Mouse (Mus musculus): Measurements from ENCODE around the gene Acot11.

Gene Acot11

DNA sequence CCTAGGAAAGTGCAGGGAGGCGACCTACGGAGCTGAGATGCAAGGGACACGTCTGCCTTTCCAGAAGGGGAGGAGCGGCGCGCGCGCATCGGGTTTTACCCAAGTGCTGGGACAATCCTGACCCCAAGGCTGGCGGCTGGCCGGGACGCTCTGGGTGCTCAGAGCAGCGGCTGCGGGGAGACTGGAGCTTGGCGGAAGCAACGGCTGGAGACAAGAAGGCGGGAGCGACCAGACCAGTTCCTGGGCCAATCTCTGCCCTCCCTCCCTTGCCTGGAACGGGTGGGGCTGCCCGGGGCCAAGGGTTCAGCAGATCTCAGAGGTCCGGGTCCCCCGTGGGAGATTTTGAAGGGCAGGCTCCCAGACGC lies at the start of gene Acot11:
Gene Acot11 (minus strand): TSS at position 89 of the 365 bp plus-strand sequence.
- peak in 1 of 2 experiments; percentile 20 for DNase-seq (ENCODE audit: low spot score in 2 of 2)

GRCm38 (mm10) chr4:106848290-106849092 lies 43.7 kb upstream of the Acot11 start:
- DNase-seq (ENCODE audit: low spot score in 2 of 2), result peak; percentile 63 to 86

DNA sequence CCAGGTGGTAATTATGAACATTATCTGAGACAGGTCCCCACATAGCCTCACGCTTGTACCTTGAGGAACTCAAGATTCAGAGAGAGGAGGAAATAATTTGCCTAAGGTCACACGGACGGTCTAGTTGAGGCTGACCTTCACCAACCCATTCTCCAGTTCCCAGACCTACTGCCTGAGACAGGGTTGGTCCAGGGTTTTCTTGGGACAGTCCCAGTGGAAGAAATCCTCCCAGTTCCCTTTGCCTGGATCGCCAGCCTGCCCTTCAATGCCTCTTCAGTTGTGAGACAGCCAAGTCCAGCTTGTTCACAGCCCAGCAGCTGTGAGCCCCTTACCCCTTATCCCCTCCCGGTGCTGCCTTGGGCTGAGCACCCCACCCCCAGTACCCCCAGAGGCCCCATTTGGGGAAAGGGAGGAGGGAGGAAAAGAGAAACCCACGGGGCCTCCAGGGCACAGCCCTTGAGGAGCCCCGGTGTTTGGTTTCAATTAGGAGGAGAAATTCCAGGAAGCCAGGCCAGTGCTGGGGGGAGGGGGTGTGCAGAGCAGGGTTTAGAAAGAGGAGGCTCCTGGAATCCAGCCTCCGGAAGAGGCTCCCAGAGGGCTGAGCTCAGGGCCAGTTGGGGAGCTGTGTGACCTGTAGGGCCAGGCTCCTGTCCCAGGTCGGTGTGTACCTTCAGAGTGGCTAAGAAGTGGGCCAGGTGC lies 42.9 kb upstream of the Acot11 start:
- DNase-seq (ENCODE audit: low spot score in 2 of 2), result no peak

GRCm38 (mm10) chr4:106842561-106842960 lies 37.8 kb upstream of the Acot11 start:
- DNase-seq (ENCODE audit: low spot score in 2 of 2), result no peak

GRCm38 (mm10) chr4:106841856-106842255 lies 37.1 kb upstream of the Acot11 start:
- no peak for DNase-seq (ENCODE audit: low spot score in 2 of 2)

GRCm38 (mm10) chr4:106841303-106841702 lies 36.5 kb upstream of the Acot11 start:
- no peak for DNase-seq (ENCODE audit: low spot score in 2 of 2)

DNA sequence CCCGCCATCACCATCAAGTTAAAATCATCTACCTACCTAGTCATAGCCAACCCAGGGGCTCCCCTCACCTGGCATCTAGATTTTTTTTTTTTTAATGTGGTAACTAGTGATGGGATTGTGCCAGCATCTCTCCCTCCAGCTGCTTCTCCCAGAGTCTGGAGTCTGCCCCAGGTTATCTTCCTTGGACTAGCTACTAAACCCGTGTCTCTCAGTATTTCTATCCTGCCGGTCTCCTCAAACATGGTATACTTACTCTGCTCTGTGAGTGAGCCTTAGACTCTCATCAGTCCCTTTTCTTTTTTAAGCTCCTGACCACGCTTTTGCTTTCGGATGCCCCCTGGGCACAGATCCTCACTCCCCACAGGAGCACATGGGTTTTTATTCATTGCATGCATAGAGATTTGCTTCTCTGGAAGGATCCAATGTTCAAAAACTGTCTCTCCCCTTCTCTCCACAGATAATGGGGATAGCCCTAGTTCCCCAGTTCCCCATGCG lies 35.9 kb upstream of the Acot11 start:
- no peak for DNase-seq (ENCODE audit: low spot score in 2 of 2)

- DNase-seq (ENCODE audit: low spot score in 2 of 2), result peak; percentile 89 to 95
Measured at GRCm38 (mm10) chr4:106839964-106840611, 35.3 kb upstream of the Acot11 start.

GRCm38 (mm10) chr4:106839254-106839834 lies 34.5 kb upstream of the Acot11 start:
- peak in 1 of 2 experiments; percentile 50 for DNase-seq (ENCODE audit: low spot score in 2 of 2)

GRCm38 (mm10) chr4:106838548-106839253 lies 33.9 kb upstream of the Acot11 start:
- peak; percentile 99 for DNase-seq (ENCODE audit: low spot score in 2 of 2)

DNA sequence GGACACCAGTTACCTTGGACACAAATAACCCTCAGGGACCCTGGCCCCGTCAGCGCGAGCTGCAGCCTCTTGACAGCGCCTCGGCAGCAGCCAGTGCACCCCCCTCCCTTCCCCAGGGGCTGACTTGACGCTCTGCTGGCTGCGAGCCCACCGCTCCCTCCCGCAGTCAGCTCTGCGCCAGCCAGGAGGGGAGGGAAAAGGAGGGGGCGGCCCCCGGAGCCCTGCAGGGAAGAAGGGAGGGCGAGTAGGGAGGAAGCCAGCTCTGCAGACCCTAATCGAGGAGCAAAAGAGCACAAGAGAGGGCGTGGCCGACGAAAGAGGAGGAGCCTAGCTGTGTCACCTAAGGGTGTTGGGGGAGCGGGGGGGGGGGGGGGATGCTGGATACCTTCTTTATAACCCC lies 33.2 kb upstream of the Acot11 start:
- DNase-seq (ENCODE audit: low spot score in 2 of 2), result peak; percentile 50 to 75

DNA sequence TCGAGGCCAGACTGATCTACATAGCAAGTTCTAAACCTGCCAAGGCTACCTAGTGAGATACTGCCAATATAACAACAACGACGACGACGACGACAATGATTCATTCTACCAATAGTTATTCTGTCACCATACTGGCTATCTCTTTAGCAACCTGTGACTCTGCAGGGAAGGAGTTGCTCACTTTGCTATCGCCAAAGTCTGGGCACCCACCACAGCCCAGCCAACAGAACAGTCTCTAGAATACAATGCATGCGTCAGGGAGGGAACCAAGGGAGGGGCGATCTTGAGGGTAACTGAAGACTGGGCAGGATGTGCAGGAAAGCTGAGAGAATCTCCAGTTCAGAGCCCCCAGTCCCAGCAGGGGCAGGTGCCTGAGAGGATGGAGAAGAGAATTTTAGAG lies 32.6 kb upstream of the Acot11 start:
- DNase-seq (ENCODE audit: low spot score in 2 of 2), result no peak

- DNase-seq (ENCODE audit: low spot score in 2 of 2), result no peak
Measured at GRCm38 (mm10) chr4:106830545-106831112, 25.8 kb upstream of the Acot11 start.

DNA sequence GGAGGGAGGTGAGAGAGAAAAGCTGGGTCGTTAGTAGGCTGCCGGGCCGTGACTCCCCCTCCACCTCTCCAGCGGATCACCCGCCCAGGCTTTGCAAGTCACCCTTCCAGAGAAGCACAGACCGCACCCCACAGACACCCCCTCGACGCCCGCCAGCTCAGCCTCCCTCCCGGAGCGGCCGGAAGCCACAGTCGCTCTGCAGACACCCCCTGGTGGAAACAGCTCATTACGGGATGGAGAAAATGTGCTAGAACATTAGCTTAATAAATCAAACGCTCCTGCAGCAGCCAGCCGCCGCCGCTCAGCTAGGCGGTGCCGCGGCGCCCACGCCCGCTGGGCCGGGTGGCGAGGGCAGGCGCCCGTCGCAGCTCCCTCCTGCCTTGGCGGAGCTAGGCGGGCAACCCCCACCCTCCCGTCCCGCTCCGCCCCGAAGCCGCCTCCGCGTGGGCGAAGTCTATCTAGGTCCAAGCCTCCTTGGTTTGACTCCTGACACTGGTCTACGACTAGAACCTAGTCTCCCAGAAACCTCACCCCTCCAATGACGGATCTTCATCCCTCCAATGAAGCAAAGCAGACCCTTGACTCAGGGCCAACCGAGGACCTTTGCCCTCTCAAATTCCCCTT lies 23.1 kb upstream of the Acot11 start:
- DNase-seq (ENCODE audit: low spot score in 2 of 2), result peak; percentile 42 to 45

- DNase-seq (ENCODE audit: low spot score in 2 of 2), result no peak
Measured at GRCm38 (mm10) chr4:106825229-106825628, 20.4 kb upstream of the Acot11 start.

DNA sequence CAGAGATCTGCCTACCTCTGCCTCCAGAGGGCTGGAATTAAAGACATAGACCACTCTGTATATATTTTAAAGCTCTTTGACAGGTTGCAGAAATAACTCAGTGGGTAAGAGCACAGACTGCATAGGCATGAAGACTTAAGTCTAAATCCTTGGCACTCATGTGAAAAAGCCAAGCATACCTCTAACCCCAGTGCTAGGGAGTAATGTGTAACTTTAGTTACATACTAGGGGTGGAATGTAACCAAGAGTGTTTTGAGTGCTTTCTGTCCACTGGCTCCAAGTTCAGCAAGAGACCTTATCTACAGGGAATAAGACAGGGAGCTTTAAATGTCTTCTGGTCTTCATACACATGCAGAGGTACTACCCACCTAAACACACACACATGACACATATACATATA lies 14.6 kb upstream of the Acot11 start:
- DNase-seq (ENCODE audit: low spot score in 2 of 2), result no peak

- DNase-seq (ENCODE audit: low spot score in 2 of 2), result no peak
Measured at GRCm38 (mm10) chr4:106818332-106818731, 13.5 kb upstream of the Acot11 start.

DNA sequence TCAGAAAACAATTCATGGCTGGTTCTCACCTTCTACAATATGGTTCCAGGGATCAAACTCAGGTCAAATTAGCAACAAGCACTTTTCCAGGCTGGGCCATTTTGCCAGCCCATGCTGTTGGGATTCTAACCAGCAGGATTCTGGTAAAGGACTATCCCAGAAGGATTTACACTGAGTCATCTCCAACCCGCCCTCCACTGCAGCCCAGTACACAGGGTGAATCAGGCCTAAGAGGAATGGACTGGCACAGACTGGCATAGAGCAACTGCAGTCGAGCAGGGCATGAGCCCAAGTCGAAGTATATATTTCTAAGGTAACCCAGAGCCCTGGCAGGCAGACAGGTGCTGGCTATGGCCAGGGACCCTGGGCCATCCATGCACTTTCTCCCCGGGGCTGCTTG lies 12.2 kb upstream of the Acot11 start:
- no peak for DNase-seq (ENCODE audit: low spot score in 2 of 2)

GRCm38 (mm10) chr4:106815396-106816324 lies 10.9 kb upstream of the Acot11 start:
- no peak for DNase-seq (ENCODE audit: low spot score in 2 of 2)

Measured in cerebellum, postnatal 4 days (tissue).